Mouse (Mus musculus) adrenal gland, adult 10 weeks (tissue): ENCODE measurements around the gene St14. TPM values are rescaled to one million over a fixed set of nuclear protein-coding genes. Genes with fewer than 3 reads are reported as not detected.

Experiments
- polyA plus RNA-seq: library from polyadenylated mRNA; stranded (reverse); fragments of 350-450 nt; fragmentation: Illumina TruSeq; extraction: RNeasy Lipid Tissue Mini Kit (QIAGEN cat#74804); gene quantifications from one replicate; pipeline ENCODE4 v1.2.3, GENCODE M21; 2014; ENCODE audit warnings: low read depth, low replicate concordance

St14 gene
- not detected for polyA plus RNA-seq

GRCm38 (mm10) chr9:31131205-31131968 is at the start of gene St14:
Gene St14, minus strand, starts transcription at chr9:31131853.

Other genes with a start within 250 kb of the St14 start
- 1.2 TPM for gene Adamts15, start 209.4 kb downstream of the St14 start, polyA plus RNA-seq
- 0.52 TPM for gene Adamts8, start 189.3 kb downstream of the St14 start, polyA plus RNA-seq
- 44.5 TPM for gene Zbtb44, start 101.2 kb downstream of the St14 start, polyA plus RNA-seq
- gene Aplp2, start 80.0 kb upstream of the St14 start, polyA plus RNA-seq: 1,334 TPM
- 10.4 TPM for gene Prdm10, start 148.7 kb upstream of the St14 start, polyA plus RNA-seq